12 mouse cellular contexts compared by ENCODE assay signal in the genomic region with DNA sequence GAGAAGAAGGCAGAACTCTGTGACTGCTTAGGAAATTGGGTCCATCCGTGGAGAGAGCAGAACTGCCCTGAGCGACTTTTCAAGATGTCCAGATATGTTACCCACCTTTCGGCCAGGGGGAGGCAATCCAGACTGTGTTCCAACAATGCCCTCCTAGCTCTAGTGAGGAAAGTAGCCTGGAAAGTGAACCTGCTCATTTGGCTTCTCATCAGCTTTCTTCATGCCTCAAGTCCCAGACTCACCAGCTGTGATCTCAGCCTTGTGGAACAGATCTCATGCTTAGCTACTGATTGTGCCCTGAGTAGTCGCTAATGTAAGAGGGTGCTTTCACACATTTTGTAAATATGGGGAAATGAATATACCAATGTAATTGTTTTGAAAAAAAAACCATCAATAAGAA. TPM values are rescaled to one million over a fixed set of nuclear protein-coding genes. Genes with fewer than 3 reads are reported as not detected.
"Had no signal": no experiment of that assay in that cellular context is flagged by ENCODE, and none has a peak within 500 bp of the region (broad histone marks: within the 10 kb centered on the region; RNA-seq: fewer than 3 reads in every experiment).

No protein-coding gene starts in this region.

- DNase-seq: kidney, adult 18-20 months; kidney, adult 9 months; kidney, postnatal 25 days; layer of hippocampus, adult 9-11 months; liver, postnatal 0 days; lung, embryonic 14.5 days; right cerebral cortex, postnatal 14 days; right cerebral cortex, postnatal 4 days; thymus, adult 2 months; thymus, postnatal 25 days had no signal

RNA-seq across cellular contexts. Expression of gene Cntn1, which starts 2.4 kb away (rescaled TPM):
- total RNA-seq: megakaryocyte, adult 5-6 weeks had no signal
- polyA plus RNA-seq: liver, postnatal 0 days; macrophage had no signal
